Mouse (Mus musculus): ENCODE measurements around the gene Ryk. TPM values are rescaled to one million over a fixed set of nuclear protein-coding genes. Genes with fewer than 3 reads are reported as not detected.

The Ryk gene
- polyA plus RNA-seq, 1 experiment from 2014 or later = 22.8 TPM

GRCm38 (mm10) chr9:102877916-102878315 lies 43.2 kb downstream of the Ryk start:
- Histone ChIP-seq H3K27ac (no peak overlapping the region), H3K4me3 (no peak overlapping the region), H3K4me2 (replicated peaks) (no peak overlapping the region), H3K36me3 (peaks cover 38% of the 10 kb centered on the region), H3K4me1 (no peaks in the 10 kb centered on the region), H3K9me3 (no peaks in the 10 kb centered on the region), H3K9ac (no peak overlapping the region), H3K27me3 (no peaks in the 10 kb centered on the region)
- ATAC-seq (ENCODE audit: insufficient number of reproducible peaks, insufficient read depth, low FRiP score, low TSS enrichment) = no peak
- 78% methylated on average over 9 of the region's 9 CpGs for WGBS

GRCm38 (mm10) chr9:102879545-102879944 lies 44.8 kb downstream of the Ryk start:
- Histone ChIP-seq H3K27me3 (no peaks in the 10 kb centered on the region), H3K36me3 (peaks cover 35% of the 10 kb centered on the region), H3K4me2 (replicated peaks) (no peak overlapping the region), H3K4me1 (no peaks in the 10 kb centered on the region), H3K9ac (no peak overlapping the region), H3K4me3 (no peak overlapping the region), H3K27ac (no peak overlapping the region), H3K9me3 (no peaks in the 10 kb centered on the region)
- 66% methylated on average over 8 of the region's 8 CpGs for WGBS
- no peak for ATAC-seq (ENCODE audit: insufficient number of reproducible peaks, insufficient read depth, low FRiP score, low TSS enrichment)

- Histone ChIP-seq H3K9ac (no peak overlapping the region), H3K4me1 (no peaks in the 10 kb centered on the region), H3K4me3 (no peak overlapping the region), H3K27me3 (no peaks in the 10 kb centered on the region), H3K36me3 (peaks cover 26% of the 10 kb centered on the region), H3K27ac (no peak overlapping the region), H3K4me2 (replicated peaks) (no peak overlapping the region), H3K9me3 (no peaks in the 10 kb centered on the region)
- WGBS = 85% methylated on average over 9 of the region's 9 CpGs
- no peak for ATAC-seq (ENCODE audit: insufficient number of reproducible peaks, insufficient read depth, low FRiP score, low TSS enrichment)
Observed at GRCm38 (mm10) chr9:102884703-102885102, 50.0 kb downstream of the Ryk start.

- H3K36me3 ChIP-seq = peaks cover 43% of the 10 kb centered on the region
Observed at GRCm38 (mm10) chr9:102890166-102890565, 55.4 kb downstream of the Ryk start.

GRCm38 (mm10) chr9:102892480-102893355 lies 58.0 kb downstream of the Ryk start:
- Histone ChIP-seq H3K4me2 (replicated peaks) (no peak overlapping the region), H3K9ac (no peak overlapping the region), H3K9me3 (no peaks in the 10 kb centered on the region), H3K27ac (no peak overlapping the region), H3K36me3 (peaks cover 36% of the 10 kb centered on the region), H3K4me1 (no peaks in the 10 kb centered on the region), H3K27me3 (no peaks in the 10 kb centered on the region), H3K4me3 (no peak overlapping the region)
- ATAC-seq (ENCODE audit: insufficient number of reproducible peaks, insufficient read depth, low FRiP score, low TSS enrichment) = no peak
- WGBS = 93% methylated on average over 7 of the region's 7 CpGs

More at GRCm38 (mm10) chr9:102890166-102890565, 55.4 kb downstream of the Ryk start:
- no peak overlapping the region for H3K9ac ChIP-seq
- no peak overlapping the region for H3K4me2 ChIP-seq (replicated peaks)
- no peak overlapping the region for H3K4me3 ChIP-seq
- no peaks in the 10 kb centered on the region for H3K27me3 ChIP-seq
- 77% methylated on average over 9 of the region's 9 CpGs for WGBS
- H3K4me1 ChIP-seq = no peaks in the 10 kb centered on the region
- no peaks in the 10 kb centered on the region for H3K9me3 ChIP-seq
- no peak overlapping the region for H3K27ac ChIP-seq
- no peak for ATAC-seq (ENCODE audit: insufficient number of reproducible peaks, insufficient read depth, low FRiP score, low TSS enrichment)

- Histone ChIP-seq H3K9me3 (no peaks in the 10 kb centered on the region), H3K4me1 (no peaks in the 10 kb centered on the region), H3K36me3 (peaks cover 43% of the 10 kb centered on the region), H3K4me2 (replicated peaks) (no peak overlapping the region), H3K27ac (no peak overlapping the region), H3K27me3 (no peaks in the 10 kb centered on the region), H3K4me3 (no peak overlapping the region), H3K9ac (no peak overlapping the region)
- WGBS = 89% methylated on average over 11 of the region's 11 CpGs
- ATAC-seq (ENCODE audit: insufficient number of reproducible peaks, insufficient read depth, low FRiP score, low TSS enrichment) = no peak
Observed at GRCm38 (mm10) chr9:102893356-102893870, 58.7 kb downstream of the Ryk start.

GRCm38 (mm10) chr9:102899916-102900315 lies 65.2 kb downstream of the Ryk start:
- Histone ChIP-seq H3K36me3 (peaks cover 43% of the 10 kb centered on the region), H3K27me3 (no peaks in the 10 kb centered on the region), H3K4me3 (no peak overlapping the region), H3K9ac (no peak overlapping the region), H3K27ac (no peak overlapping the region), H3K4me2 (replicated peaks) (no peak overlapping the region), H3K4me1 (no peaks in the 10 kb centered on the region), H3K9me3 (no peaks in the 10 kb centered on the region)
- WGBS = 91% methylated on average over 6 of the region's 6 CpGs
- no peak for ATAC-seq (ENCODE audit: insufficient number of reproducible peaks, insufficient read depth, low FRiP score, low TSS enrichment)

GRCm38 (mm10) chr9:102902308-102902707 lies 67.6 kb downstream of the Ryk start:
- no peaks in the 10 kb centered on the region for H3K4me1 ChIP-seq
- no peak for ATAC-seq (ENCODE audit: insufficient number of reproducible peaks, insufficient read depth, low FRiP score, low TSS enrichment)

GRCm38 (mm10) chr9:102904952-102905351 lies 70.2 kb downstream of the Ryk start:
- Histone ChIP-seq H3K27me3 (no peaks in the 10 kb centered on the region), H3K9ac (no peak overlapping the region), H3K4me1 (no peaks in the 10 kb centered on the region), H3K36me3 (peaks cover 52% of the 10 kb centered on the region), H3K9me3 (no peaks in the 10 kb centered on the region), H3K4me3 (no peak overlapping the region), H3K27ac (no peak overlapping the region), H3K4me2 (replicated peaks) (no peak overlapping the region)
- no peak for ATAC-seq (ENCODE audit: insufficient number of reproducible peaks, insufficient read depth, low FRiP score, low TSS enrichment)
- 85% methylated on average over 6 of the region's 6 CpGs for WGBS

More at GRCm38 (mm10) chr9:102902308-102902707, 67.6 kb downstream of the Ryk start:
- Histone ChIP-seq H3K9ac (no peak overlapping the region), H3K27ac (no peak overlapping the region), H3K9me3 (no peaks in the 10 kb centered on the region), H3K36me3 (peaks cover 58% of the 10 kb centered on the region), H3K27me3 (no peaks in the 10 kb centered on the region), H3K4me3 (no peak overlapping the region), H3K4me2 (replicated peaks) (no peak overlapping the region)
- WGBS = 95% methylated on average over 7 of the region's 7 CpGs

- Histone ChIP-seq H3K4me2 (replicated peaks) (no peak overlapping the region), H3K4me1 (no peaks in the 10 kb centered on the region), H3K36me3 (peaks cover 68% of the 10 kb centered on the region), H3K9me3 (no peaks in the 10 kb centered on the region), H3K27me3 (no peaks in the 10 kb centered on the region), H3K4me3 (no peak overlapping the region), H3K9ac (no peak overlapping the region), H3K27ac (no peak overlapping the region)
- no peak for ATAC-seq (ENCODE audit: insufficient number of reproducible peaks, insufficient read depth, low FRiP score, low TSS enrichment)
- 86% methylated on average over 12 of the region's 12 CpGs for WGBS
Observed at GRCm38 (mm10) chr9:102906781-102907180, 72.1 kb downstream of the Ryk start.

- Histone ChIP-seq H3K9ac (no peak overlapping the region), H3K27me3 (no peaks in the 10 kb centered on the region), H3K9me3 (no peaks in the 10 kb centered on the region), H3K4me1 (no peaks in the 10 kb centered on the region), H3K4me2 (replicated peaks) (no peak overlapping the region), H3K27ac (no peak overlapping the region), H3K4me3 (no peak overlapping the region), H3K36me3 (peaks cover 75% of the 10 kb centered on the region)
- ATAC-seq (ENCODE audit: insufficient number of reproducible peaks, insufficient read depth, low FRiP score, low TSS enrichment) = no peak
- 83% methylated on average over 11 of the region's 11 CpGs for WGBS
Observed at GRCm38 (mm10) chr9:102907521-102908246, 73.0 kb downstream of the Ryk start.

- H3K36me3 ChIP-seq = peaks cover 53% of the 10 kb centered on the region
- no peaks in the 10 kb centered on the region for H3K9me3 ChIP-seq
- H3K27ac ChIP-seq = no peak overlapping the region
- ATAC-seq (ENCODE audit: insufficient number of reproducible peaks, insufficient read depth, low FRiP score, low TSS enrichment) = no peak
- H3K27me3 ChIP-seq = no peaks in the 10 kb centered on the region
- no peak overlapping the region for H3K9ac ChIP-seq
- 94% methylated on average over 3 of the region's 3 CpGs for WGBS
- H3K4me2 ChIP-seq (replicated peaks) = no peak overlapping the region
- no peak overlapping the region for H3K4me3 ChIP-seq
- H3K4me1 ChIP-seq = no peaks in the 10 kb centered on the region
Observed at GRCm38 (mm10) chr9:102911526-102911925, 76.8 kb downstream of the Ryk start.
